Mouse (Mus musculus) small intestine, adult 2 months (tissue): ENCODE data around the gene Ctbp2. TPM values are rescaled to one million over a fixed set of nuclear protein-coding genes. Genes with fewer than 3 reads are reported as not detected.
A peak's percentile ranks its signal among the peaks of the same experiment; 100 is the strongest.

Experiments
- H3K27ac ChIP-seq: fragments of 200-500 bp; 2 replicates; pipeline ENCODE4 v1.5.1; 2012; ENCODE audit warnings: low read depth, low read length, control low read depth, inconsistent platforms; ENCODE audit not compliant: insufficient read depth
- H3K27me3 ChIP-seq: fragments of 200-500 bp; 2 replicates; pipeline ENCODE4 v1.6.1; 2012; ENCODE audit warnings: mild to moderate bottlenecking, moderate library complexity, low read length, inconsistent platforms; ENCODE audit not compliant: control insufficient read depth, insufficient read depth
- H3K36me3 ChIP-seq: fragments of 200-500 bp; 2 replicates; pipeline ENCODE4 v1.6.1; 2012; ENCODE audit warnings: mild to moderate bottlenecking, low read length, control low read depth, inconsistent platforms; ENCODE audit not compliant: control insufficient read depth, insufficient read depth
- H3K4me1 ChIP-seq: fragments of 200-500 bp; 2 replicates; pipeline ENCODE4 v1.6.1; 2012; ENCODE audit warnings: low read length, inconsistent platforms, mixed read lengths; ENCODE audit not compliant: control insufficient read depth, insufficient read depth, insufficient read length
- H3K4me3 ChIP-seq: fragments of 200-500 bp; 2 replicates; pipeline ENCODE4 v1.5.1; 2012; ENCODE audit warnings: low read depth, mild to moderate bottlenecking, control low read depth, inconsistent platforms, low read length, moderate library complexity
- CTCF ChIP-seq: fragments of 200-500 bp; IDR thresholded peaks from 2 replicates; pipeline ENCODE4 v1.5.1; 2012; ENCODE audit warnings: low read depth, mild to moderate bottlenecking, control low read depth, inconsistent platforms, low read length, moderate library complexity, mixed read lengths; ENCODE audit not compliant: insufficient replicate concordance, insufficient read length; ENCODE audit errors: extremely low read depth
- POLR2A ChIP-seq: fragments of 200-500 bp; IDR thresholded peaks from 2 replicates; pipeline ENCODE4 v1.6.1; 2012; ENCODE audit warnings: low read depth, mild to moderate bottlenecking, control low read depth, inconsistent platforms, low read length, moderate library complexity
- WGBS: fragments of 180-500 bp; shearing (Covaris S2); methylation state at CpG from one replicate; pipeline ENCODE4 v1.1.7; 2018; 5-methylcytosine and 5-hydroxymethylcytosine counted together
- polyA plus RNA-seq: library from polyadenylated mRNA; depleted of rRNA; stranded (reverse); fragments of >200 nt; gene quantifications from 2 replicates; pipeline ENCODE4 v1.2.3, GENCODE M21; 2012

Ctbp2 gene
- polyA plus RNA-seq, 1 experiment, result 33.8 TPM

- TF ChIP-seq POLR2A (no peak), CTCF (no peak)
- Histone ChIP-seq H3K27ac (no peak overlapping the region), H3K27me3 (no peaks in the 10 kb centered on the region), H3K36me3 (no peaks in the 10 kb centered on the region), H3K4me1 (peaks cover 4% of the 10 kb centered on the region; the same call in 1 of the 2 replicates), H3K4me3 (no peak overlapping the region)
- 71% methylated on average over 9 of the region's 9 CpGs for WGBS
These were observed 29.3 kb downstream of the Ctbp2 start for GRCm38 (mm10) chr7:133094711-133095495.

GRCm38 (mm10) chr7:133094161-133094560, 30.0 kb downstream of the Ctbp2 start:
- no peaks in the 10 kb centered on the region for H3K27me3 ChIP-seq
- TF ChIP-seq POLR2A (no peak), CTCF (no peak)
- 83% methylated on average over 3 of the region's 3 CpGs for WGBS
- H3K4me3 ChIP-seq, result no peak overlapping the region
- no peak overlapping the region for H3K27ac ChIP-seq
- H3K4me1 ChIP-seq, result peaks cover 7% of the 10 kb centered on the region; the same call in 1 of the 2 replicates
- no peaks in the 10 kb centered on the region for H3K36me3 ChIP-seq

DNA sequence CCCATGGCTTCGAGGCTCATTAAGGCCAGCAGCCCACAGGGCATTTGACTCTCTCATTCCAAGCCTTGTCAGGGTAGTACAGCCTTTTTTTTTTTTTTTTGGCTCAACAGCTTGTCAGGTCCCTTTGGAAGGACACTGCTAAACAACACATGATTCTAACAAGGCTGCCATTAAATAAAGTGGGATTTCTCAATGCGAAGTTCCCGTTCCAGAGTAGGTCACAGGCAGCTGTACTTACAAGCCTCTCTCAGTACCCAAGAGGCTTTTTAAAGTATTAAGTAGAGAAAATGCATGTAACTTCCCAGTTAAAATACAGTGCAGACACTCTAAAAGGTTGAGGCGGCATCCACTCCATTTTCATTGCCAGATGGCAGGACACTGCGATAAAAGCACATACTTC, 30.4 kb downstream of the Ctbp2 start:
- no peak overlapping the region for H3K4me3 ChIP-seq
- TF ChIP-seq POLR2A (no peak), CTCF (no peak)
- H3K27ac ChIP-seq, result no peak overlapping the region
- H3K36me3 ChIP-seq, result no peaks in the 10 kb centered on the region
- peaks cover 7% of the 10 kb centered on the region; the same call in 1 of the 2 replicates for H3K4me1 ChIP-seq
- 89% methylated on average over 5 of the region's 5 CpGs for WGBS
- no peaks in the 10 kb centered on the region for H3K27me3 ChIP-seq

DNA sequence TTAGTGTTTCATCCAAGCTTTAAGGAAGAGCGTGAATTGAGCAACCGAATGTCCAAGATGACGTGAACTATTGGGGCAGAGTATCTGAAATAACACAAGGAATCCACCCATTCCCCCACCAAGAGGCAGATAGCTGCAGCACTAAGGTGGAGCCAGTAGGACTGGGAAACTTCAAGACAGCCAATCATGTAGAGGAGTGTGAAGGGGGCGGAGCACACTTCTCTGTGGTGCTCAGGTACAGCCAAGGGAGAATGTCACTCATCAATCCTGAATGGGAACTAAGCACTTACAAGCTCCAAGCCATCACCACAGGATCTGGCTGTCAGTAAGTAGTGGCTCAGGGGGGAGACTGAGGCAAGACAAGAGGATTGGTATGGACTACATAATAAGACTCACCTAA, 33.5 kb downstream of the Ctbp2 start:
- Histone ChIP-seq H3K27me3 (no peaks in the 10 kb centered on the region), H3K4me1 (peaks cover 8% of the 10 kb centered on the region), H3K27ac (no peak overlapping the region), H3K4me3 (no peak overlapping the region), H3K36me3 (no peaks in the 10 kb centered on the region)
- TF ChIP-seq POLR2A, result no peak
- no peak for TF ChIP-seq CTCF
- WGBS, result 44% methylated on average over 4 of the region's 4 CpGs

GRCm38 (mm10) chr7:133089621-133090260, 34.4 kb downstream of the Ctbp2 start:
- Histone ChIP-seq H3K27ac (no peak overlapping the region), H3K27me3 (no peaks in the 10 kb centered on the region), H3K4me1 (peaks cover 8% of the 10 kb centered on the region), H3K36me3 (no peaks in the 10 kb centered on the region), H3K4me3 (no peak overlapping the region)
- TF ChIP-seq POLR2A, result no peak
- 78% methylated on average over 11 of the region's 11 CpGs for WGBS

GRCm38 (mm10) chr7:133088830-133089261, 35.3 kb downstream of the Ctbp2 start:
- peak overlapping the region; percentile 20; the same call in 1 of the 2 replicates for H3K4me3 ChIP-seq
- peak overlapping the region; percentile 47 for H3K27ac ChIP-seq
- no peaks in the 10 kb centered on the region for H3K27me3 ChIP-seq
- no peak for TF ChIP-seq CTCF
- no peak for TF ChIP-seq POLR2A
- no peaks in the 10 kb centered on the region for H3K36me3 ChIP-seq
- H3K4me1 ChIP-seq, result peaks cover 8% of the 10 kb centered on the region
- 8% methylated on average over 11 of the region's 11 CpGs for WGBS

DNA sequence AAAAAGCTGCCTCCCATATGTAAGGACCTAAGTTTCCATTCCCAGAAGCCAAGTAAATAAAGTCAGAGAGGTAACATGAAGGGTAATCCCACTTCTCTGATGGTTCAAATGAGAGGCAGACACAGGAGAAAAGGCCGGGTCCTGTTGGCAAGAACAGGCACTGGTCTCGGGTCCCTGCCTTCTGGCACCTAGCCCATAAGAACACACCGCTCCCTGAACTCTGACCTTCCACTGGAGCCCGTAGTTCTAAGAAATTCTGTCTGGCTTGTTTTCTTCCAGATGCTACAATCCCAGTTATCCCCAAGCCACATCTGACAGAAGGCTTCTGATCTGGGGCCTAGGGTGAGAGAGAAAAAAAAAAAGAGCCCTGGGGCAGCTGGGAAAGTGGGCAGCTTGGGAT, 35.7 kb downstream of the Ctbp2 start:
- Histone ChIP-seq H3K36me3 (no peaks in the 10 kb centered on the region), H3K4me1 (peaks cover 8% of the 10 kb centered on the region), H3K4me3 (no peak overlapping the region; the same call in 1 of the 2 replicates), H3K27ac (peak overlapping the region; percentile 47), H3K27me3 (no peaks in the 10 kb centered on the region)
- TF ChIP-seq POLR2A, result no peak
- no peak for TF ChIP-seq CTCF
- WGBS, result 5% methylated on average over 4 of the region's 4 CpGs
